Mouse (Mus musculus) heart, postnatal 0 days (tissue): ENCODE data around the gene Csf2rb. TPM values are rescaled to one million over a fixed set of nuclear protein-coding genes. Genes with fewer than 3 reads are reported as not detected.
A peak's percentile ranks its signal among the peaks of the same experiment; 100 is the strongest.

ENCODE experiments used
- ATAC-seq: fragments of 200-750 bp; cut with Nextera tagmentation; 2 replicates; pipeline ENCODE4 v1.8.0; 2017; ENCODE audit warnings: low read depth, moderate number of reproducible peaks, moderate library complexity; ENCODE audit not compliant: insufficient read depth
- DNase-seq: peaks from one replicate; pipeline ENCODE4 v3.0.0-alpha.2; 2016; ENCODE audit warnings: low spot score
- H3K27ac ChIP-seq: fragments of 300-500 bp; sonication (generic); 2 replicates; pipeline ENCODE4 v1.5.1; 2014; ENCODE audit warnings: low read depth, mild to moderate bottlenecking
- H3K27me3 ChIP-seq: fragments of 300-500 bp; sonication (generic); 2 replicates; pipeline ENCODE4 v1.6.1; 2014; ENCODE audit warnings: low read length, mixed read lengths; ENCODE audit not compliant: control insufficient read depth, insufficient read depth
- H3K36me3 ChIP-seq: fragments of 300-500 bp; sonication (generic); replicated peaks from 2 replicates; pipeline ENCODE4 v1.6.1; 2014; ENCODE audit warnings: low read length, mixed read lengths; ENCODE audit not compliant: control insufficient read depth, insufficient read depth
- H3K4me1 ChIP-seq: fragments of 300-500 bp; sonication (generic); 2 replicates; pipeline ENCODE4 v1.6.1; 2014; ENCODE audit warnings: antibody characterized with exemption; ENCODE audit not compliant: control insufficient read depth, insufficient read depth
- H3K4me2 ChIP-seq: fragments of 300-500 bp; sonication (generic); 2 replicates; pipeline ENCODE4 v1.6.1; 2014; ENCODE audit warnings: low read depth, mild to moderate bottlenecking, low read length, moderate library complexity
- H3K4me3 ChIP-seq: fragments of 300-500 bp; sonication (generic); 2 replicates; pipeline ENCODE4 v1.5.1; 2014; ENCODE audit warnings: low read depth, low read length
- H3K9ac ChIP-seq: fragments of 300-500 bp; sonication (generic); replicated peaks from 2 replicates; pipeline ENCODE4 v1.6.1; 2014; ENCODE audit warnings: low read depth, low read length, mixed read lengths
- H3K9me3 ChIP-seq: fragments of 300-500 bp; sonication (generic); replicated peaks from 2 replicates; pipeline ENCODE4 v1.6.1; 2016; ENCODE audit warnings: low read length; ENCODE audit not compliant: control insufficient read depth
- CTCF ChIP-seq: IDR thresholded peaks from 2 replicates; pipeline ENCODE4 v1.5.1; 2016; ENCODE audit warnings: antibody characterized with exemption, control low read depth, low read depth
- EP300 ChIP-seq: IDR thresholded peaks from 2 replicates; pipeline ENCODE4 v1.6.1; 2016; ENCODE audit warnings: antibody characterized with exemption, low read depth
- whole genome bisulfite sequencing: fragments of 180-500 bp; shearing (Covaris S2); extraction: QIAGEN DNeasy Blood & Tissue Kit; methylation state at CpG from one replicate; pipeline ENCODE4 v1.1.7; 2014; 5-methylcytosine and 5-hydroxymethylcytosine counted together
- polyA plus RNA-seq: library from polyadenylated mRNA; unstranded; fragments of >200 nt; fragmentation: Nextera tagmentation; extraction: Ambion mirVana; gene quantifications from 2 replicates; pipeline ENCODE4 v1.2.1, GENCODE M21; 2015
- total RNA-seq: library from RNA; depleted of rRNA; stranded (reverse); fragments of >200 nt; gene quantifications from 2 replicates; pipeline ENCODE4 v1.2.3, GENCODE M21; 2014; ENCODE audit warnings: low replicate concordance

Csf2rb gene
- total and polyA plus RNA-seq, 2 experiments from 2014 or later, result 0.79 to 3.5 TPM

DNA sequence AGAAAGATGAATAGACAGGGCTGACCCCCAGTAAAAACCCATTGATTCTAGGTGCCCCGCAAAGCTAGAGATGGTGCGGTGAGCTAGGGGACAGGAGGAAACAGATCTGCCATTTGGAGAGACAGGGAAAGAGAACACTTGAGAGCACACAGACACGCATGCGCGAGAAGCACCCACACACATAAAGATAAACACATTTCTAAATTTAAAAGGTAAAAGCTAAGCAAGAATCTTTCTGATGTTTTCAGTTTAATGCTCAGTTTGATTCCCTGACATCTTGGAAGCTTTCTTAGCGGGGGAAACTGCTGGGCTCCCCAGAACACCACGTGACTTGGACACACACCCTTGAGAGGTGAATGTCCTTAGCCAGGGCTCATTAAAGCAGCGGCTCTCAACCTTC is 41.3 kb downstream of the Csf2rb start:
- Histone ChIP-seq H3K4me3 (no peak overlapping the region), H3K4me1 (no peaks in the 10 kb centered on the region), H3K4me2 (no peak overlapping the region), H3K9ac (no peak overlapping the region), H3K27ac (no peak overlapping the region), H3K27me3 (peaks cover 14% of the 10 kb centered on the region), H3K36me3 (no peaks in the 10 kb centered on the region), H3K9me3 (peaks cover 6% of the 10 kb centered on the region; the same call in 1 of the 2 replicates)
- TF ChIP-seq CTCF, result no peak
- no peak for TF ChIP-seq EP300
- no peak for DNase-seq
- WGBS, result 75% methylated on average over 8 of the region's 8 CpGs
- no peak for ATAC-seq

GRCm38 (mm10) chr15:78367811-78368210 is 42.3 kb downstream of the Csf2rb start:
- no peak for DNase-seq
- ATAC-seq, result no peak
- Histone ChIP-seq H3K4me3 (no peak overlapping the region), H3K27ac (no peak overlapping the region), H3K4me2 (no peak overlapping the region), H3K27me3 (peaks cover 14% of the 10 kb centered on the region), H3K36me3 (no peaks in the 10 kb centered on the region), H3K4me1 (no peaks in the 10 kb centered on the region), H3K9me3 (no peaks in the 10 kb centered on the region), H3K9ac (no peak overlapping the region)
- no peak for TF ChIP-seq CTCF
- no peak for TF ChIP-seq EP300
- WGBS, result 62% methylated on average over 3 of the region's 3 CpGs

DNA sequence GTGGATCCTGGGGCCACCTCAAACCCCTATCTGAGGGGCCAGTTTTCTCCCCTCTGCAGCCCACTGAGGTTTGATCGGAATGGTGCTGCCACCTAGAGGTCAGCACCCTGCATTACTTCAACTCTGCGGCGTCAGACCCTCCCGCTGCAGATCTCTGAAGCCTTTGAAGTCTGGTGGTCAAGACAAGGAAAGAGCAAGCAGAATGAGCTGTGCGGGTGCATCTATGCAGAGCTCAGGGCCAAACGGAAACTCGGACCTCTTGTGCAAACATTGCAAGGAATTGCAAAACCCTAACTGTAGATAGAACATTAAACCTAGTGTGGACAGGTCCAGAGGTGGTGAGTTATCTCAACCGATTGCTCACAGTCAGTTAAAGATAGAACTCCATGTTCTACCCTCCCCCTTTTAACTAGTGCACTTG is 43.4 kb downstream of the Csf2rb start:
- peak; percentile 23 for DNase-seq
- WGBS, result 4% methylated on average over 8 of the region's 8 CpGs

DNA sequence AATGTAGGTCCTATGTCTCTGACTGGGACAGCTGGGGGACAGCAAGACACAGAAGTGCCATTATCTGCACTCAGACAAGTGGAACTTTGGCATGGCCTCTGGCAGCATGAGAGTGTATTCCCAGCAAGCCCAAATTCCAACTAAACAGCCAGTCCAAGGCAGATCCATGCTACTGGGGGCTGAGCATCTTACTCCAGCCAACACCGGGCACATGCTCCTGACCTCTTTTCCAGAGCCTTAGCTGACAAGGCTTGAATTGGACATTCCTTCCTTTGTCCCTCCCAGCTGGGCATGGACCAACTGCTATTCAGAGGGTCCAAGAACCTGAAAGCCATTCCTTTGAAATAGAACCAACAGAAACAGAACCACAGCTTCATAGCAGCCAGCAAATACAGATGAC is 44.1 kb downstream of the Csf2rb start:
- TF ChIP-seq EP300, result no peak
- no peak for TF ChIP-seq CTCF
- peaks cover 14% of the 10 kb centered on the region for H3K27me3 ChIP-seq
- no peak overlapping the region for H3K27ac ChIP-seq
- no peaks in the 10 kb centered on the region for H3K4me1 ChIP-seq
- ATAC-seq (peak; percentile 41; the same call in 1 of the 2 replicates), DNase-seq (no peak)
- 46% methylated on average over 1 of the region's 1 CpGs for whole genome bisulfite sequencing
- H3K4me3 ChIP-seq, result no peak overlapping the region
- H3K36me3 ChIP-seq, result no peaks in the 10 kb centered on the region
- no peak overlapping the region for H3K4me2 ChIP-seq
- no peaks in the 10 kb centered on the region for H3K9me3 ChIP-seq
- no peak overlapping the region for H3K9ac ChIP-seq

More for the DNA sequence above, 43.4 kb downstream of the Csf2rb start:
- Histone ChIP-seq H3K27me3 (peaks cover 14% of the 10 kb centered on the region), H3K36me3 (no peaks in the 10 kb centered on the region), H3K4me1 (no peaks in the 10 kb centered on the region), H3K9me3 (no peaks in the 10 kb centered on the region), H3K4me3 (no peak overlapping the region), H3K4me2 (no peak overlapping the region), H3K27ac (no peak overlapping the region), H3K9ac (no peak overlapping the region)
- no peak for TF ChIP-seq EP300
- TF ChIP-seq CTCF, result peak; percentile 68
- peak; percentile 24; the same call in 1 of the 2 replicates for ATAC-seq

GRCm38 (mm10) chr15:78372796-78373195 is 47.2 kb downstream of the Csf2rb start:
- DNase-seq (no peak), ATAC-seq (no peak)
- Histone ChIP-seq H3K4me1 (no peaks in the 10 kb centered on the region), H3K4me2 (no peak overlapping the region), H3K27ac (no peak overlapping the region), H3K4me3 (no peak overlapping the region), H3K9me3 (no peaks in the 10 kb centered on the region), H3K36me3 (no peaks in the 10 kb centered on the region), H3K27me3 (peaks cover 8% of the 10 kb centered on the region), H3K9ac (no peak overlapping the region)
- TF ChIP-seq CTCF (no peak), EP300 (no peak)
- WGBS, result 56% methylated on average over 3 of the region's 3 CpGs

- 49% methylated on average over 3 of the region's 3 CpGs for WGBS
- Histone ChIP-seq H3K27me3 (no peaks in the 10 kb centered on the region), H3K4me3 (no peak overlapping the region), H3K9ac (no peak overlapping the region), H3K4me1 (no peaks in the 10 kb centered on the region), H3K9me3 (peaks cover 2% of the 10 kb centered on the region; the same call in 1 of the 2 replicates), H3K36me3 (no peaks in the 10 kb centered on the region), H3K4me2 (no peak overlapping the region), H3K27ac (no peak overlapping the region)
- TF ChIP-seq EP300, result no peak
- no peak for TF ChIP-seq CTCF
- no peak for DNase-seq
- ATAC-seq, result no peak
Measured at GRCm38 (mm10) chr15:78374204-78374603, 48.7 kb downstream of the Csf2rb start.
